Mouse (Mus musculus) kidney, postnatal 25 days (tissue): ENCODE results near the gene Ghsr.

Source experiments
- DNase-seq, 2 experiments: peaks; one replicate each; pipeline ENCODE4 v3.0.0; 2021; ENCODE audit warnings: mixed read lengths in 2 of 2

The Ghsr gene

GRCm38 (mm10) chr3:27413566-27413965 lies 42.4 kb downstream of the Ghsr start:
- no peak for DNase-seq

DNA sequence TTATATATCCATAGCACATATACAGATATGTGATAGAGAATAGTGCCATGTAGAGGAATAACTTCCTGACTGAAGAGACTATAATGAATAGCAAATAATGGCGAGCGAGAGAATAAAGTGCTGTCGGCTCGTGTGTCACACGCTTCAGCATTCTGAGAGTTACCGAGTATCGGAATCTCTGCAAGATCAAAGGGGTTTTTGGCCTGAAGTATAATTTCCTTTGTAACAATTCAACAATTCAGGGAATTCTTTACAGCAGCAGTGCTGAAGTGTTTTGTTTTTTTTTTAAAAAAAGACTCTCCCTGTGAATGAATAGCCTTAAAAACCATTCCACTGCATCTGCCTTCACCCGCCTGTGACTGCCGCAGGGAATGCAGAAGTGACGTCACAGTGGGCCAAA lies 45.6 kb downstream of the Ghsr start:
- DNase-seq, result no peak

GRCm38 (mm10) chr3:27418602-27419001 lies 47.5 kb downstream of the Ghsr start:
- DNase-seq, result no peak

DNA sequence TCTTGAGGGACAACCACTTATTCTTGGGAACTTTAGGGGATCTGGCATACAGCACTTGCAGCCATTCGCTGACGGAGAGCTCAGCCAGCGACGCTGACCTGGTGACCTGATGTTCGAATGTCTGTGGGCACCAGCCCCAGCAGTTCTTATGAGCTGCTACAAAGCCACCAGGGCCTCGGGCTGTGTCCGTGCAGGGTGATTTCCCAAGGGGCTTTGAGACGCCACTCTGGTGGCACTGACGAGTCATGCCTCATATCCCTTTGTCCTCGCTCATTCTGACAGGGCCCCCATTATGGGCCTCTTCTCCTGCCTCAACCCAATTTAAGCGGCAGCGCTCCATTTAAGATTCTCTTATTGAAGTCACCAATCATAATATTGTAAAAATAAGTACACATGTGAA lies 50.8 kb downstream of the Ghsr start:
- no peak for DNase-seq

GRCm38 (mm10) chr3:27422521-27422920 lies 51.4 kb downstream of the Ghsr start:
- no peak for DNase-seq

DNA sequence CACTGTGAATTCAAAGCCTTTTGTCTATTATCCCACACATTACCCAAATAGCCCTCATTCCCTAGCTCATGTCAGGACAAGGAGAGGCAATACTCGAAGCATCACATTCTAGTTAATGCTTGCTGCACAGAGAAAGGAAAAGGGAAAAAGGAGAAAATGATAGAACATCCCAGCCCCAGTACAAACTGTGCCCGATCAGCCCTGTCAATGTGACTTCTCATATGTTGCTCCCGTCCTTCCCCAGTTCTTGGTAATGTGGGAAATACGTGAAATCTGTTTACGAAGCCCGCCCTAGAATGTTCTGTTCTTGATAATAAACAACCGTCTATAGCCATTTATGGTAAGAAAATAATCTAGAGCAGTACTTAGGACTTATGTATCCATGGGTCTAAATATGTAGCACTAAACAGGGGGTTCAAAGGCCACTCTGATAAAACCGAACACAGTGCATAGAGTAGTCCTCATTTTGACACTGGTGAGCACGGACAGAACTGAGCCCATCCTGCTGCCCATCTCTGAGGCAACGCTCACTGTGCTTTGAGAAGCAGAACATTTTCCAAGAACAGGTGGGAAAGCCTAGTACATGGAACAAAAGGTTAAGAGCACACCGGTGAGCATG lies 53.0 kb downstream of the Ghsr start:
- no peak for DNase-seq

DNA sequence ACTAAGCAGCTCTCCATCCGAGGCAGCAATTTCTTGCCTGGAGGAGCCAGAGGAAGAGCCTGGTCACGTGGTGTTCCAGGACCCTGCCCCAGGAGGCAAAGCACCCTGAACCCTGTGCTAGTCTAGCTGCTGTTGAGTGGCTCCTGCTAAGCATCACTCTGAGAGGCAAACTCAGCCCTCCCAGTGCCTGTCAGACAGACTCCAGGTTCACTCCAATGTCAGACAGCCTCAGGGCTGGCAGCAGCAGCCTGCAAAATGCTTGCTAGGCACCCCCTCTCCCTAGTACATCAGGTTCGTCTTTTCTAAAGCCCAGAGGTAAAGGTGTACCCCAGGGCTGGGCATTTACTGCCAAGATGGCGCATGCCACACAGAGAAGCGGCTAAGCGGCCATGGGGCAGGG lies 56.3 kb downstream of the Ghsr start:
- DNase-seq, result no peak
